Mouse (Mus musculus): ENCODE results near the gene Parp6. TPM values are rescaled to one million over a fixed set of nuclear protein-coding genes. Genes with fewer than 3 reads are reported as not detected.

Gene Parp6
- polyA plus RNA-seq, 1 experiment, result 202 TPM

DNA sequence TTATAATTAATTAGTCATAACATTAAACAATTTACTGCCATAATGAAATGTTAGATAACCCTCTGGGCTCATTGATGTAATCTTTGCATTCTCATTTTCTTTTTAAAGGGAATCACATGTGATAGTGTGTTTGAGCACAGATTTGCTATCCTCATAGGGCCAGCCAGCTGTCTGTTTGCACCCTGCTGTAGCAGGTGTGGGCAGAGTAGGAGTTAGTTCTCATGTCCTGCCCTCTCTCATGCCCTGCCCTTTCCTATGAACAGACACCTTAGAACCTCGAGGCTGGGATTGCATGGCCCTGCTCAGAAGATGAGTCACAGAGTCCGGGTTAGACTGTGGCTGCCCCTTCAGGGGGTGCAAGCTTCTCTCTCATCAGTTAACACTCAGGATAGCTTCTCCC, 56.3 kb downstream of the Parp6 start:
- H3K27ac ChIP-seq (ENCODE audit: insufficient read depth, low read length), result no peak overlapping the region
- H3K4me1 ChIP-seq (ENCODE audit: control insufficient read depth, insufficient read depth, low read length), result peaks cover 8% of the 10 kb centered on the region
- TF ChIP-seq CTCF (IDR thresholded peaks at IDR 0.05; ENCODE audit: extremely low read depth, insufficient read depth, low read length) (no peak), POLR2A (IDR thresholded peaks at IDR 0.05; ENCODE audit: extremely low read depth, insufficient read depth, low read length) (no peak)
- H3K4me3 ChIP-seq (ENCODE audit: insufficient read depth, low read length), result no peak overlapping the region

DNA sequence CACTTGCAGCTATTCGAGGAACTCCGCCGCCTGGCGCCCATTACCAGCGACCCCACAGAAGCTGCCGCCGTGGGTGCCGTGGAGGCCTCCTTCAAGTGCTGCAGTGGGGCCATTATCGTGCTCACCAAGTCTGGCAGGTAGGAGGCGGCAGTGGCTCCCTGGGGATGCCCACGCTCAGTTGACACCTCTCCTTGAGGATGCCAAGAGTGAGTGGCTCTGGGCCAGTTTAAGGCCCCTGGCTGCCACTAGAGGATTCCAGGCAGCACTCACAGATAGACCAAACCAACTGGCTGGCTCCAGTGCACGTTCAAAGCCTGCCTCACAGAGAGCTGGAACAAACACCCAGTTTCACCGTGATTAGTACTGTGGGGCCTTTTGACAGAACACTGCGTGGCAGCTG, 58.5 kb downstream of the Parp6 start:
- Histone ChIP-seq H3K4me1 (ENCODE audit: control insufficient read depth, insufficient read depth, low read length) (peaks cover 8% of the 10 kb centered on the region), H3K27ac (ENCODE audit: insufficient read depth, low read length) (no peak overlapping the region)
- TF ChIP-seq POLR2A (IDR thresholded peaks at IDR 0.05; ENCODE audit: extremely low read depth, insufficient read depth, low read length), result no peak
- TF ChIP-seq CTCF (IDR thresholded peaks at IDR 0.05; ENCODE audit: extremely low read depth, insufficient read depth, low read length), result no peak

DNA sequence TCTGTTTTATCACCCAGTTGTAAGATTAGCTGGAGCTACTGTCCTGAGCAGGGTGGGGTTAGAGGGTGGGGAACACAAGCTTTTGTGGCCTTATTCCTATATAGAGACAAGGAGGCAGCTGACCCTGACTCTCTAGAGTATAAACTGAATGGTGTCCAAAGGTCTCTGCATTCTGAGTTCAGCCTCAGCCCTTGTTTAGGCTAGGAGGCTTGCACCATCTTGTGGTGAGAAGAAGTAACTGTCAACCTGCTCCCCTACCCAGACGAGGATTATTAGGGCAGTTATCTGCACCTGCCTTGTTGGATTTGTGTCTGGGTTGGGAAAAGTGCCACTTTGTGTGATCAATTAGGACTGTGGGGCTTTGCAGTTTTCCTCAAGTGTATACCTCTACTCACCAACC, 61.2 kb downstream of the Parp6 start:
- Histone ChIP-seq H3K4me1 (ENCODE audit: control insufficient read depth, insufficient read depth, low read length) (peaks cover 2% of the 10 kb centered on the region; the same call in 1 of the 2 replicates), H3K27ac (ENCODE audit: insufficient read depth, low read length) (no peak overlapping the region), H3K4me3 (ENCODE audit: insufficient read depth, low read length) (no peak overlapping the region)
- TF ChIP-seq POLR2A (IDR thresholded peaks at IDR 0.05; ENCODE audit: extremely low read depth, insufficient read depth, low read length) (no peak), CTCF (IDR thresholded peaks at IDR 0.05; ENCODE audit: extremely low read depth, insufficient read depth, low read length) (peak; percentile 74)

More for the DNA sequence above, 58.5 kb downstream of the Parp6 start:
- no peak overlapping the region for H3K4me3 ChIP-seq (ENCODE audit: insufficient read depth, low read length)

DNA sequence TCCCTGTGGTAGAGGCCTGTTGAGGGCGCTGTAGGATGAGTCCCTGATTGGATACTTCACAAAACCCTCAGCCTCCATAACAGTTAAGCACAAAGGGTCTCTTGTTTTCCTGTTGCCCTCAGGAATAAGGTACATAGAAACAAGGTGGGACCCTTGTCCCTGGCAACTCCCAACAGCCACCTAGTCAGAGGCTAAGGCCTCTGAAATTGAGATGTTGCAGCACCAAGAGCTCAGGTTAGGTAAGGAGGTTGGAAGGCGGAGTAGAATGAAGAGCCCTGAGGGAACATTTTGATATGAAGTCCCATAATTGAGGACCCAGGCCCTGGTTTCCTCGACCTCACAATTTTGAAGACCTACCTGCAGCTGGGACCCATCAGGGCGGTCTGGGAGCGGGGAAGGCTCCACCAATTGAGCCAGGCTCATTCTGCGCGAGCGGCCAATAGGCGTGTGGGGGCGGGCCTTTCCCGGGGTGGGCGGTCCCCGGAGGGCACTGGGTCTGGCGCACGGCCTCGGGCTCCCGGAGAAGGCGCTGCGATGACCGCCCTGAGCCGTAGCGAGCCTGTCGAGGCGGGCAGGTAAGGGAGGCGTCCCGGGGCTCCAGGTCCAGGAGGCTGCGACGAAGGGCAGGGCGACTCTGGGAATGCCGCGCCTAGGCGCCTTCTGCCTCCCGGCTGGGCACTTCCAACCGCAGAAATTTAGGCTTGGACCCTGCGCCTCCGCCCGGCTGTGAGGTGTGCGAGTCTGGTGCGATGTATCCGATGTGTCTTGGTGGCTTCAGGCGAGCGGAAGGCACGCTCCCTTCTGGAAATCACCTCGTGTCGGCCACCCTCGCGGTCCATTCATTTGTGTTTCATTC, 62.8 kb downstream of the Parp6 start, which contains the start of gene Gramd2:
Gene Gramd2 (plus strand): TSS at position 467 of the 856 bp plus-strand sequence.
- Histone ChIP-seq H3K4me1 (ENCODE audit: control insufficient read depth, insufficient read depth, low read length) (no peaks in the 10 kb centered on the region; the same call in 1 of the 2 replicates), H3K27ac (ENCODE audit: insufficient read depth, low read length) (no peak within 1 kb of the TSS), H3K4me3 (ENCODE audit: insufficient read depth, low read length) (peak within 1 kb of the TSS; percentile 49)
- TF ChIP-seq CTCF (IDR thresholded peaks at IDR 0.05; ENCODE audit: extremely low read depth, insufficient read depth, low read length), result 0 out of 2 replicates have a peak, but pooled peaks have one; percentile 0
- peak; percentile 47; the same call in 1 of the 2 replicates for TF ChIP-seq POLR2A (IDR thresholded peaks at IDR 0.05; ENCODE audit: extremely low read depth, insufficient read depth, low read length)

DNA sequence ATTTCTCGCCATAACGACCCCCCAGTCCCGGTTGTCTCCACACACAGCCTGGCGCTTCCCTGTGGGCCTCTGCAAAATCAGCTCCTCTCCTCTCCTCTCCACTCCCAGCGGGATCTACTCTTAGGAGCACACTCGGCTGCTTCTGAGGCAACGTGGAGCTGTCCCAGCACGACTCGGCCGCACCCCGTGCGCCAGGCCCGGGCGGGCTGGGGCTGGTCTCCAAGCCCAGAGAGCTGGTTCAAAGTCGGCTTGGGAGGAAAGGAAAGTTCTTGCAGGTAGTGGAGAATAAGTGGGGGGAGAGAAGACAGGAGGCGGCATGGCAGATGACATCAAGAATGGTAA, 63.4 kb downstream of the Parp6 start:
- Histone ChIP-seq H3K27ac (ENCODE audit: insufficient read depth, low read length) (no peak overlapping the region), H3K4me3 (ENCODE audit: insufficient read depth, low read length) (peak overlapping the region; percentile 49)

DNA sequence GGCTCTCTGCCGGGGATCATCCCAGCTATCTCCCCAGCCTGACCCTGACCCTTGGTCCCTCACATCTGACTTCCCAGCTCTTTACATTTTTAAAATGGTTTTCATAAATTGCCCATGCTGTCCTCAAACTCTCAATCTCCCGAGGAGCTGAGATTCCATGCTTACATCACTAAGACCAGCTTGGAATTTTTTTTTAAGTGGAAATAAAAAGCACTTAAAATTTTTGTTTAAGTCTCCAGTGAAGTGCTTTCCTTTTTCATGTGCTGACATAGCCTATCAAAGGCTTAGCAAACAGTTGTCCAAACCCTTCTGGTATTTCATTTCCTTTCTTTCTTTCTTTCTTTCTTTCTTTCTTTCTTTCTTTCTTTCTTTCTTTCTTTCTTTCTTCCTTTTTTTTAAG, 66.9 kb downstream of the Parp6 start:
- Histone ChIP-seq H3K4me1 (ENCODE audit: control insufficient read depth, insufficient read depth, low read length) (peaks cover 4% of the 10 kb centered on the region; the same call in 1 of the 2 replicates), H3K4me3 (ENCODE audit: insufficient read depth, low read length) (no peak overlapping the region), H3K27ac (ENCODE audit: insufficient read depth, low read length) (no peak overlapping the region)
- no peak for TF ChIP-seq CTCF (IDR thresholded peaks at IDR 0.05; ENCODE audit: extremely low read depth, insufficient read depth, low read length)
- TF ChIP-seq POLR2A (IDR thresholded peaks at IDR 0.05; ENCODE audit: extremely low read depth, insufficient read depth, low read length), result no peak

More for the DNA sequence above, 63.4 kb downstream of the Parp6 start:
- TF ChIP-seq CTCF (IDR thresholded peaks at IDR 0.05; ENCODE audit: extremely low read depth, insufficient read depth, low read length), result no peak
- no peak for TF ChIP-seq POLR2A (IDR thresholded peaks at IDR 0.05; ENCODE audit: extremely low read depth, insufficient read depth, low read length)
- no peaks in the 10 kb centered on the region; the same call in 1 of the 2 replicates for H3K4me1 ChIP-seq (ENCODE audit: control insufficient read depth, insufficient read depth, low read length)

DNA sequence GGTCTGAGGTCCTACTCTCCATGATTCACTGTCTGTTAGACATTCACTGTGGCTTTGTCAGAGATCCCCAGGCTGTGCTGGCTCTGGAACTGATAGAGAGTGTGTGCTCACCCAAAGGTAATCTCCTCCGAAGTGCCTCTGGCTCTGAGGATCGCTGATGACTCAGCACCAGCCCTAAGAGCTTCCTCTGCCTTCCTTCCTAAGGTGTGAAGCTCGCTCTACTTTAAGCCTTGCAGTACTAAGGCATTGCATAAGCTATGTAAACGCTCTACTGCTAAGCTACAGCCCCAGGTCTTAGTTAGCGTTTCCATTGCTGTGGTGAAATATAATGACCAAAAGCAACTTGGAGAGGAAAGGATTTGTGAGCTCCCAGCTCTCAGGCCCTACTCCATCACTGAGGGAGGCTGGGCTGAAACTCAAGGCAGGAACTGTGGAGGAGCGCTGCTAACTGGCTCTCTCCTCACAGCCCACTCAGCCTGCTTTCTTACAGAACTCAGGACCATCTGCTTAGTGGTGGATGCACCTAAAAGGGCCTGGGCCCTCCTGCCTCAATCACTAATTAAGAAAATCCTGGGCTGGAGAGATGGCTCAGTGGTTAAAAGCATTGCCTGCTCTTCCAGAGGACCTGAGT, 70.4 kb downstream of the Parp6 start:
- peak overlapping the region; percentile 79 for H3K27ac ChIP-seq (ENCODE audit: insufficient read depth, low read length)
- TF ChIP-seq POLR2A (IDR thresholded peaks at IDR 0.05; ENCODE audit: extremely low read depth, insufficient read depth, low read length) (peak; percentile 44; the same call in 1 of the 2 replicates), CTCF (IDR thresholded peaks at IDR 0.05; ENCODE audit: extremely low read depth, insufficient read depth, low read length) (no peak)

DNA sequence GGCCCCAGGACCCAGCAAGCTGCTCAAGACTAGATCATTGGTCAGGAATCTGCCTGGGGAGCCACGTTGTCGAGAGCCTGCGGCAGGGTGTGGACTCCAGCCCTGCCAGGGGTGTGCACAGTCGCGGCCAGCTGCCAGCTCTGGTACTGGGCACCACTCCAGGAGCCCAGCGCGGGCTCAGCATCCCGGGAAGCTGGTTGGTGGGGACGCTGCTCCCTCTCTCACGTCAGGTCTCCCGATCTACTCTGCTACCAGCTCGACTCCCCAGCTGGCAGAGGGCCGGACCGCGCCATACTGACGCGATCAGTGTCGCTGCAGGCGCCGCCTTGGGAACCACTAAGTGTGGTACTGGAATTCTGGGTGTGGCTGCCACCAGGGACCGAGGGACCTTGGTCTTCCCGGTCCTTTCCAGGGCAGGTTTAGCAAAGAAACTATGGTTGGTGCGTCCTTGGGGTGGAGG, 74.6 kb downstream of the Parp6 start:
- peak overlapping the region; percentile 47 for H3K4me3 ChIP-seq (ENCODE audit: insufficient read depth, low read length)
- peak overlapping the region; percentile 53; the same call in 1 of the 2 replicates for H3K27ac ChIP-seq (ENCODE audit: insufficient read depth, low read length)
- no peak for TF ChIP-seq CTCF (IDR thresholded peaks at IDR 0.05; ENCODE audit: extremely low read depth, insufficient read depth, low read length)
- peak; percentile 59; the same call in 1 of the 2 replicates for TF ChIP-seq POLR2A (IDR thresholded peaks at IDR 0.05; ENCODE audit: extremely low read depth, insufficient read depth, low read length)

More for the DNA sequence above, 70.4 kb downstream of the Parp6 start:
- Histone ChIP-seq H3K4me3 (ENCODE audit: insufficient read depth, low read length) (no peak overlapping the region), H3K4me1 (ENCODE audit: control insufficient read depth, insufficient read depth, low read length) (peaks cover 4% of the 10 kb centered on the region; the same call in 1 of the 2 replicates)

DNA sequence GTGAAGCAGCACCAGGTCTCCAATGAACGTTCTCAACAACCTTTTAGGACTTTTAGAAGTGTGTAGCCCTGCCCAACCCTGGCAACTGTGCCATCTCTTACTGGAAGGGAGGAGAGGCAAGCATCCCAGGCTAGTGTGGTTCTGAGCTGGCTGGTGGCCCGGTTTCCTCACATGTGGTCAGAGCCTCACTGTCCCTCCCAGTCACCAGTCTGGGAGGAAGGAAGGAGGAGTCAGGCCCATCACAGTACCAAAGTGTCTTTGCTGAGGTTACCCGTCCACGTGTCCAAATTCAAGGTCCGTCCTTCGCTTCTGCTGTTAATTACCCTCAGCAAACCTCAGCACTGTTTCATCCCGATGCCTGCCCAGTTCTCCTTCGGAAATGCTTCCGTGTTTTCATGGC, 75.1 kb downstream of the Parp6 start:
- H3K4me3 ChIP-seq (ENCODE audit: insufficient read depth, low read length), result peak overlapping the region; percentile 47
- TF ChIP-seq CTCF (IDR thresholded peaks at IDR 0.05; ENCODE audit: extremely low read depth, insufficient read depth, low read length), result no peak
- H3K27ac ChIP-seq (ENCODE audit: insufficient read depth, low read length), result peak overlapping the region; percentile 53; the same call in 1 of the 2 replicates
- H3K4me1 ChIP-seq (ENCODE audit: control insufficient read depth, insufficient read depth, low read length), result no peaks in the 10 kb centered on the region; the same call in 1 of the 2 replicates

More for the DNA sequence above, 74.6 kb downstream of the Parp6 start:
- peaks cover 2% of the 10 kb centered on the region; the same call in 1 of the 2 replicates for H3K4me1 ChIP-seq (ENCODE audit: control insufficient read depth, insufficient read depth, low read length)
